Mouse (Mus musculus) limb, embryonic 11.5 days (tissue): ENCODE measurements around the gene Pef1. TPM values are rescaled to one million over a fixed set of nuclear protein-coding genes. Genes with fewer than 3 reads are reported as not detected.

Source experiments
- ATAC-seq: fragments of 200-750 bp; cut with Nextera tagmentation; 2 replicates; pipeline ENCODE4 v1.8.0; 2017; ENCODE audit warnings: low read depth; ENCODE audit not compliant: insufficient number of reproducible peaks, low FRiP score, low TSS enrichment
- DNase-seq: peaks from one replicate; pipeline ENCODE4 v3.0.0-alpha.2; 2015; ENCODE audit warnings: low spot score
- H3K27ac ChIP-seq: fragments of 300-500 bp; sonication (generic); replicated peaks from 2 replicates; pipeline ENCODE4 v1.5.1; 2014; ENCODE audit warnings: low read depth, mild to moderate bottlenecking, low read length
- H3K27me3 ChIP-seq: fragments of 300-500 bp; sonication (generic); 2 replicates; pipeline ENCODE4 v1.6.1; 2014; ENCODE audit warnings: mild to moderate bottlenecking, low read length, mixed read lengths; ENCODE audit not compliant: control insufficient read depth, insufficient read depth
- H3K36me3 ChIP-seq: fragments of 300-500 bp; sonication (generic); 2 replicates; pipeline ENCODE4 v1.6.1; 2014; ENCODE audit warnings: mild to moderate bottlenecking, low read length, moderate library complexity, mixed read lengths; ENCODE audit not compliant: control insufficient read depth, insufficient read depth
- H3K4me1 ChIP-seq: fragments of 300-500 bp; sonication (generic); 2 replicates; pipeline ENCODE4 v1.6.1; 2014; ENCODE audit warnings: low read length, mixed read lengths; ENCODE audit not compliant: control insufficient read depth, insufficient read depth
- H3K4me2 ChIP-seq: fragments of 300-500 bp; sonication (generic); 2 replicates; pipeline ENCODE4 v1.6.1; 2014; ENCODE audit warnings: low read depth, mild to moderate bottlenecking, moderate library complexity; ENCODE audit not compliant: severe bottlenecking
- H3K4me3 ChIP-seq: fragments of 300-500 bp; sonication (generic); 2 replicates; pipeline ENCODE4 v1.5.1; 2014; ENCODE audit warnings: low read depth, low read length
- H3K9ac ChIP-seq: fragments of 300-500 bp; sonication (generic); 2 replicates; pipeline ENCODE4 v1.6.1; 2014; ENCODE audit warnings: mild to moderate bottlenecking, low read length
- H3K9me3 ChIP-seq: fragments of 300-500 bp; sonication (generic); 2 replicates; pipeline ENCODE4 v1.6.1; 2016; ENCODE audit warnings: low read length; ENCODE audit not compliant: control insufficient read depth
- WGBS: fragments of 180-500 bp; shearing (Covaris S2); extraction: QIAGEN DNeasy Blood & Tissue Kit; methylation state at CpG from one replicate; pipeline ENCODE4 v1.1.7; 2014; 5-methylcytosine and 5-hydroxymethylcytosine counted together
- polyA plus RNA-seq: library from polyadenylated mRNA; unstranded; fragments of >200 nt; fragmentation: Nextera tagmentation; extraction: Ambion mirVana; gene quantifications from 2 replicates; pipeline ENCODE4 v1.2.1, GENCODE M21; 2014

Pef1 gene
- polyA plus RNA-seq, 1 experiment from 2014 or later: 76.5 TPM

- DNase-seq: peak; percentile 50
- H3K9me3 ChIP-seq: no peaks in the 10 kb centered on the region
- H3K9ac ChIP-seq: no peak overlapping the region
- H3K4me2 ChIP-seq: no peak overlapping the region
- H3K36me3 ChIP-seq: no peaks in the 10 kb centered on the region
- 9% methylated on average over 8 of the region's 8 CpGs for WGBS
- no peak for ATAC-seq
- H3K4me3 ChIP-seq: no peak overlapping the region
- H3K27me3 ChIP-seq: no peaks in the 10 kb centered on the region
- H3K4me1 ChIP-seq: 0 out of 2 replicates have a peak, but pooled peaks cover 2% of the 10 kb centered on the region
- H3K27ac ChIP-seq: no peak overlapping the region
These were observed 35.5 kb upstream of the Pef1 start for GRCm38 (mm10) chr4:130066816-130067215.

- no peak overlapping the region for H3K4me3 ChIP-seq
- no peak for ATAC-seq
- no peaks in the 10 kb centered on the region for H3K9me3 ChIP-seq
- DNase-seq: no peak
- no peak overlapping the region for H3K4me2 ChIP-seq
- no peaks in the 10 kb centered on the region for H3K27me3 ChIP-seq
- H3K4me1 ChIP-seq: no peaks in the 10 kb centered on the region
- WGBS: 77% methylated on average over 3 of the region's 3 CpGs
- no peaks in the 10 kb centered on the region for H3K36me3 ChIP-seq
- H3K9ac ChIP-seq: no peak overlapping the region
- no peak overlapping the region for H3K27ac ChIP-seq
These were observed 31.8 kb upstream of the Pef1 start for GRCm38 (mm10) chr4:130070523-130070922.

GRCm38 (mm10) chr4:130071758-130072157 is 30.6 kb upstream of the Pef1 start:
- Histone ChIP-seq H3K27me3 (no peaks in the 10 kb centered on the region), H3K9me3 (no peaks in the 10 kb centered on the region), H3K36me3 (no peaks in the 10 kb centered on the region), H3K4me2 (no peak overlapping the region), H3K4me3 (no peak overlapping the region), H3K27ac (no peak overlapping the region), H3K4me1 (no peaks in the 10 kb centered on the region), H3K9ac (no peak overlapping the region)
- ATAC-seq: no peak
- DNase-seq: no peak
- 94% methylated on average over 2 of the region's 2 CpGs for WGBS

GRCm38 (mm10) chr4:130073367-130073766 is 29.0 kb upstream of the Pef1 start:
- ATAC-seq (no peak), DNase-seq (no peak)
- WGBS: 82% methylated on average over 4 of the region's 4 CpGs
- Histone ChIP-seq H3K9ac (no peak overlapping the region), H3K36me3 (no peaks in the 10 kb centered on the region), H3K9me3 (no peaks in the 10 kb centered on the region), H3K4me1 (no peaks in the 10 kb centered on the region), H3K4me2 (no peak overlapping the region), H3K4me3 (no peak overlapping the region), H3K27me3 (0 out of 2 replicates have a peak, but pooled peaks cover 7% of the 10 kb centered on the region), H3K27ac (no peak overlapping the region)

GRCm38 (mm10) chr4:130074761-130075515 is 27.4 kb upstream of the Pef1 start:
- no peak overlapping the region for H3K4me2 ChIP-seq
- no peaks in the 10 kb centered on the region for H3K4me1 ChIP-seq
- H3K36me3 ChIP-seq: no peaks in the 10 kb centered on the region
- no peak overlapping the region for H3K27ac ChIP-seq
- 73% methylated on average over 17 of the region's 17 CpGs for WGBS
- H3K9ac ChIP-seq: no peak overlapping the region
- H3K27me3 ChIP-seq: 0 out of 2 replicates have a peak, but pooled peaks cover 9% of the 10 kb centered on the region
- no peak overlapping the region for H3K4me3 ChIP-seq
- H3K9me3 ChIP-seq: no peaks in the 10 kb centered on the region
- ATAC-seq: no peak
- no peak for DNase-seq

- no peak overlapping the region for H3K27ac ChIP-seq
- no peaks in the 10 kb centered on the region for H3K9me3 ChIP-seq
- ATAC-seq (no peak), DNase-seq (no peak)
- H3K36me3 ChIP-seq: no peaks in the 10 kb centered on the region
- 0 out of 2 replicates have a peak, but pooled peaks cover 9% of the 10 kb centered on the region for H3K27me3 ChIP-seq
- H3K4me2 ChIP-seq: no peak overlapping the region
- H3K4me3 ChIP-seq: no peak overlapping the region
- WGBS: 58% methylated on average over 8 of the region's 8 CpGs
- no peaks in the 10 kb centered on the region for H3K4me1 ChIP-seq
- no peak overlapping the region for H3K9ac ChIP-seq
These were observed 25.5 kb upstream of the Pef1 start for GRCm38 (mm10) chr4:130076856-130077255.

- Histone ChIP-seq H3K4me2 (no peak overlapping the region), H3K27me3 (0 out of 2 replicates have a peak, but pooled peaks cover 9% of the 10 kb centered on the region), H3K9ac (no peak overlapping the region), H3K36me3 (no peaks in the 10 kb centered on the region), H3K4me3 (no peak overlapping the region), H3K27ac (no peak overlapping the region), H3K4me1 (no peaks in the 10 kb centered on the region), H3K9me3 (no peaks in the 10 kb centered on the region)
- WGBS: 49% methylated on average over 17 of the region's 17 CpGs
- DNase-seq (no peak), ATAC-seq (no peak)
These were observed 23.4 kb upstream of the Pef1 start for GRCm38 (mm10) chr4:130078816-130079485.

GRCm38 (mm10) chr4:130079521-130079920 is 22.8 kb upstream of the Pef1 start:
- Histone ChIP-seq H3K27me3 (0 out of 2 replicates have a peak, but pooled peaks cover 9% of the 10 kb centered on the region), H3K4me2 (no peak overlapping the region), H3K9me3 (no peaks in the 10 kb centered on the region), H3K9ac (no peak overlapping the region), H3K36me3 (no peaks in the 10 kb centered on the region), H3K27ac (no peak overlapping the region), H3K4me1 (no peaks in the 10 kb centered on the region), H3K4me3 (no peak overlapping the region)
- DNase-seq: no peak
- ATAC-seq: no peak
- WGBS: 55% methylated on average over 3 of the region's 3 CpGs
